Mouse (Mus musculus): Measurements from ENCODE around the gene Unc5c.

DNA sequence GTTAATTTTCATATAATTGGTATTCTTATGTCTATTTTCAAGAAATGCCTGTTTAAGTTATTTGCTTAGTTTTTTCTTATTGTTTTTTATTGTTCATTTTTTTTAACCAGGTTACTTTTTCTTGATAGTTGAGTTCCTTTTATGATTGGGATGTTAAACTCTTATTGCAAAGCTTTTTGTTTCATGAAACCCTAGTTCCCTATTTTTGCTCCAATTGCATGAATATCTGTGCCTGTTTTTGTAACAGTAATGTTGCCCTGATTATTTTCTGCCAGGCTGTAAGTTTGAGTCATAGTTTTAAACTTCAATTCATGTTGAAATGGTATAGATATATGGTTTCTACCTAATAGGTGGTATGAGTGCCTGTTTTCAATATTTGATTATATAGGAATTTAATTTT lies 234.2 kb downstream of the Unc5c start:
- TF ChIP-seq CTCF (IDR thresholded peaks at IDR 0.05; ENCODE audit: low read depth), result no peak
- no peak for TF ChIP-seq EP300 (IDR thresholded peaks at IDR 0.05; ENCODE audit: low read depth)
